Mouse (Mus musculus): Measurements from ENCODE around the gene Lrrc55. TPM values are rescaled to one million over a fixed set of nuclear protein-coding genes. Genes with fewer than 3 reads are reported as not detected.

Lrrc55 gene
- polyA plus RNA-seq, 1 experiment from 2014 or later, result 0.09 TPM

- H3K4me2 ChIP-seq (ENCODE audit: low read depth, low read length), result no peak overlapping the region
- ATAC-seq (ENCODE audit: low read depth), result no peak
- WGBS (ENCODE audit: insufficient replicate concordance), result 32% methylated on average over 17 of the region's 17 CpGs
Observed at GRCm38 (mm10) chr2:85224221-85225179, 27.5 kb upstream of the Lrrc55 start.

GRCm38 (mm10) chr2:85216606-85217005 lies 19.6 kb upstream of the Lrrc55 start:
- Histone ChIP-seq H3K4me2 (ENCODE audit: low read depth, low read length) (no peak overlapping the region), H3K9ac (ENCODE audit: low read depth, low read length) (no peak overlapping the region), H3K36me3 (ENCODE audit: control insufficient read depth, insufficient read depth) (no peaks in the 10 kb centered on the region), H3K27me3 (ENCODE audit: control insufficient read depth, insufficient read depth, low read depth, low read length) (no peaks in the 10 kb centered on the region), H3K4me1 (ENCODE audit: control insufficient read depth, low read depth, low read length) (no peaks in the 10 kb centered on the region), H3K4me3 (ENCODE audit: low read depth, low read length) (no peak overlapping the region), H3K9me3 (replicated peaks; ENCODE audit: control insufficient read depth, low read length) (no peaks in the 10 kb centered on the region), H3K27ac (ENCODE audit: low read length) (no peak overlapping the region)
- ATAC-seq (ENCODE audit: low read depth), result no peak

More at GRCm38 (mm10) chr2:85224221-85225179, 27.5 kb upstream of the Lrrc55 start:
- Histone ChIP-seq H3K9me3 (replicated peaks; ENCODE audit: control insufficient read depth, low read length) (no peaks in the 10 kb centered on the region), H3K27ac (ENCODE audit: low read length) (no peak overlapping the region), H3K4me3 (ENCODE audit: low read depth, low read length) (no peak overlapping the region), H3K9ac (ENCODE audit: low read depth, low read length) (no peak overlapping the region), H3K36me3 (ENCODE audit: control insufficient read depth, insufficient read depth) (no peaks in the 10 kb centered on the region), H3K27me3 (ENCODE audit: control insufficient read depth, insufficient read depth, low read depth, low read length) (no peaks in the 10 kb centered on the region), H3K4me1 (ENCODE audit: control insufficient read depth, low read depth, low read length) (no peaks in the 10 kb centered on the region)

GRCm38 (mm10) chr2:85213746-85214145 lies 16.7 kb upstream of the Lrrc55 start:
- no peak overlapping the region for H3K4me3 ChIP-seq (ENCODE audit: low read depth, low read length)
- no peaks in the 10 kb centered on the region for H3K9me3 ChIP-seq (replicated peaks; ENCODE audit: control insufficient read depth, low read length)
- WGBS (ENCODE audit: insufficient replicate concordance), result 74% methylated on average over 2 of the region's 2 CpGs
- H3K27ac ChIP-seq (ENCODE audit: low read length), result no peak overlapping the region
- H3K36me3 ChIP-seq (ENCODE audit: control insufficient read depth, insufficient read depth), result no peaks in the 10 kb centered on the region
- no peak for ATAC-seq (ENCODE audit: low read depth)
- H3K9ac ChIP-seq (ENCODE audit: low read depth, low read length), result no peak overlapping the region
- H3K4me2 ChIP-seq (ENCODE audit: low read depth, low read length), result no peak overlapping the region
- H3K4me1 ChIP-seq (ENCODE audit: control insufficient read depth, low read depth, low read length), result no peaks in the 10 kb centered on the region
- no peaks in the 10 kb centered on the region for H3K27me3 ChIP-seq (ENCODE audit: control insufficient read depth, insufficient read depth, low read depth, low read length)

- Histone ChIP-seq H3K4me3 (ENCODE audit: low read depth, low read length) (no peak overlapping the region), H3K4me2 (ENCODE audit: low read depth, low read length) (no peak overlapping the region), H3K27ac (ENCODE audit: low read length) (no peak overlapping the region), H3K27me3 (ENCODE audit: control insufficient read depth, insufficient read depth, low read depth, low read length) (no peaks in the 10 kb centered on the region), H3K9ac (ENCODE audit: low read depth, low read length) (no peak overlapping the region), H3K36me3 (ENCODE audit: control insufficient read depth, insufficient read depth) (no peaks in the 10 kb centered on the region), H3K9me3 (replicated peaks; ENCODE audit: control insufficient read depth, low read length) (no peaks in the 10 kb centered on the region), H3K4me1 (ENCODE audit: control insufficient read depth, low read depth, low read length) (no peaks in the 10 kb centered on the region)
- WGBS (ENCODE audit: insufficient replicate concordance), result 49% methylated on average over 5 of the region's 5 CpGs
- ATAC-seq (ENCODE audit: low read depth), result no peak
Observed at GRCm38 (mm10) chr2:85209301-85209700, 12.3 kb upstream of the Lrrc55 start.

- Histone ChIP-seq H3K4me3 (ENCODE audit: low read depth, low read length) (no peak overlapping the region), H3K4me1 (ENCODE audit: control insufficient read depth, low read depth, low read length) (no peaks in the 10 kb centered on the region), H3K4me2 (ENCODE audit: low read depth, low read length) (no peak overlapping the region), H3K36me3 (ENCODE audit: control insufficient read depth, insufficient read depth) (no peaks in the 10 kb centered on the region), H3K9ac (ENCODE audit: low read depth, low read length) (no peak overlapping the region), H3K27ac (ENCODE audit: low read length) (no peak overlapping the region), H3K27me3 (ENCODE audit: control insufficient read depth, insufficient read depth, low read depth, low read length) (no peaks in the 10 kb centered on the region), H3K9me3 (replicated peaks; ENCODE audit: control insufficient read depth, low read length) (no peaks in the 10 kb centered on the region)
- no peak for ATAC-seq (ENCODE audit: low read depth)
- WGBS (ENCODE audit: insufficient replicate concordance), result 62% methylated on average over 8 of the region's 8 CpGs
Observed at GRCm38 (mm10) chr2:85205170-85205569, 8.2 kb upstream of the Lrrc55 start.

GRCm38 (mm10) chr2:85198011-85198965 lies 1.3 kb upstream of the Lrrc55 start:
- no peak overlapping the region for H3K4me3 ChIP-seq (ENCODE audit: low read depth, low read length)
- ATAC-seq (ENCODE audit: low read depth), result no peak
- no peak overlapping the region for H3K9ac ChIP-seq (ENCODE audit: low read depth, low read length)
- H3K27ac ChIP-seq (ENCODE audit: low read length), result no peak overlapping the region
- H3K36me3 ChIP-seq (ENCODE audit: control insufficient read depth, insufficient read depth), result no peaks in the 10 kb centered on the region
- no peaks in the 10 kb centered on the region for H3K27me3 ChIP-seq (ENCODE audit: control insufficient read depth, insufficient read depth, low read depth, low read length)
- 6% methylated on average over 24 of the region's 24 CpGs for WGBS (ENCODE audit: insufficient replicate concordance)
- H3K4me1 ChIP-seq (ENCODE audit: control insufficient read depth, low read depth, low read length), result no peaks in the 10 kb centered on the region
- H3K9me3 ChIP-seq (replicated peaks; ENCODE audit: control insufficient read depth, low read length), result no peaks in the 10 kb centered on the region
- no peak overlapping the region for H3K4me2 ChIP-seq (ENCODE audit: low read depth, low read length)

GRCm38 (mm10) chr2:85194566-85194965 lies 2.4 kb downstream of the Lrrc55 start:
- H3K27me3 ChIP-seq (ENCODE audit: control insufficient read depth, insufficient read depth, low read depth, low read length), result no peaks in the 10 kb centered on the region
- WGBS (ENCODE audit: insufficient replicate concordance), result 13% methylated on average over 1 of the region's 1 CpGs
- no peak overlapping the region for H3K9ac ChIP-seq (ENCODE audit: low read depth, low read length)

GRCm38 (mm10) chr2:85187582-85188151 lies 9.3 kb downstream of the Lrrc55 start:
- Histone ChIP-seq H3K27me3 (ENCODE audit: control insufficient read depth, insufficient read depth, low read depth, low read length) (no peaks in the 10 kb centered on the region), H3K4me2 (ENCODE audit: low read depth, low read length) (no peak overlapping the region), H3K36me3 (ENCODE audit: control insufficient read depth, insufficient read depth) (no peaks in the 10 kb centered on the region), H3K9me3 (replicated peaks; ENCODE audit: control insufficient read depth, low read length) (no peaks in the 10 kb centered on the region), H3K4me3 (ENCODE audit: low read depth, low read length) (no peak overlapping the region), H3K4me1 (ENCODE audit: control insufficient read depth, low read depth, low read length) (no peaks in the 10 kb centered on the region), H3K9ac (ENCODE audit: low read depth, low read length) (no peak overlapping the region), H3K27ac (ENCODE audit: low read length) (no peak overlapping the region)
- WGBS (ENCODE audit: insufficient replicate concordance), result 75% methylated on average over 6 of the region's 6 CpGs
- ATAC-seq (ENCODE audit: low read depth), result no peak

More at GRCm38 (mm10) chr2:85194566-85194965, 2.4 kb downstream of the Lrrc55 start:
- H3K4me2 ChIP-seq (ENCODE audit: low read depth, low read length), result no peak overlapping the region
- no peaks in the 10 kb centered on the region for H3K9me3 ChIP-seq (replicated peaks; ENCODE audit: control insufficient read depth, low read length)
- no peak for ATAC-seq (ENCODE audit: low read depth)
- no peaks in the 10 kb centered on the region for H3K4me1 ChIP-seq (ENCODE audit: control insufficient read depth, low read depth, low read length)
- H3K4me3 ChIP-seq (ENCODE audit: low read depth, low read length), result no peak overlapping the region
- H3K36me3 ChIP-seq (ENCODE audit: control insufficient read depth, insufficient read depth), result no peaks in the 10 kb centered on the region
- no peak overlapping the region for H3K27ac ChIP-seq (ENCODE audit: low read length)
